Mouse (Mus musculus): ENCODE measurements around the gene Smim7. TPM values are rescaled to one million over a fixed set of nuclear protein-coding genes. Genes with fewer than 3 reads are reported as not detected.

The Smim7 gene
- total RNA-seq, 2 experiments from 2014 or later: 23.2 to 40.7 TPM

- ATAC-seq (replicated peaks; ENCODE audit: low FRiP score, low TSS enrichment, poor library complexity, severe bottlenecking): no peak
Measured at GRCm38 (mm10) chr8:72548644-72549313, 22.1 kb downstream of the Smim7 start.

- peak; percentile 90 for ATAC-seq (replicated peaks; ENCODE audit: low FRiP score, low TSS enrichment, poor library complexity, severe bottlenecking)
Measured at GRCm38 (mm10) chr8:72547802-72548643, 22.9 kb downstream of the Smim7 start, which contains the start of gene Med26. Gene Med26, minus strand, starts transcription at chr8:72548270.

- ATAC-seq (replicated peaks; ENCODE audit: low FRiP score, low TSS enrichment, poor library complexity, severe bottlenecking): no peak
Measured at GRCm38 (mm10) chr8:72547122-72547801, 23.6 kb downstream of the Smim7 start.

GRCm38 (mm10) chr8:72539234-72539633, 31.7 kb downstream of the Smim7 start:
- peak; percentile 58; the same call in 1 of the 2 replicates for ATAC-seq (replicated peaks; ENCODE audit: low FRiP score, low TSS enrichment, poor library complexity, severe bottlenecking)

- no peak for ATAC-seq (replicated peaks; ENCODE audit: low FRiP score, low TSS enrichment, poor library complexity, severe bottlenecking)
Measured at GRCm38 (mm10) chr8:72534888-72535287, 36.0 kb downstream of the Smim7 start.

- no peak for ATAC-seq (replicated peaks; ENCODE audit: low FRiP score, low TSS enrichment, poor library complexity, severe bottlenecking)
Measured at GRCm38 (mm10) chr8:72532103-72532502, 38.8 kb downstream of the Smim7 start.

- no peak for ATAC-seq (replicated peaks; ENCODE audit: low FRiP score, low TSS enrichment, poor library complexity, severe bottlenecking)
Measured at GRCm38 (mm10) chr8:72521888-72522287, 49.0 kb downstream of the Smim7 start.

- no peak for ATAC-seq (replicated peaks; ENCODE audit: low FRiP score, low TSS enrichment, poor library complexity, severe bottlenecking)
Measured at GRCm38 (mm10) chr8:72517421-72517988, 53.4 kb downstream of the Smim7 start.

Other genes starting within 250 kb of the Smim7 start
- 83.6 and 114 TPM in 2 replicates for gene Eps15l1, start 149.6 kb downstream of the Smim7 start, total RNA-seq (2014; fragmentation: Nextera tagmentation)
- gene Eps15l1, start 149.6 kb downstream of the Smim7 start, total RNA-seq (2017): 28.8 and 37.5 TPM in 2 replicates
- gene Calr3, start 127.2 kb downstream of the Smim7 start, total RNA-seq (2014; fragmentation: Nextera tagmentation): 0.47 and 0.79 TPM in 2 replicates
- 3.3 and 6.2 TPM in 2 replicates for gene Calr3, start 127.2 kb downstream of the Smim7 start, total RNA-seq (2017)
- 5.4 and 13.0 TPM in 2 replicates for gene 1700030K09Rik, start 127.2 kb downstream of the Smim7 start, total RNA-seq (2014; fragmentation: Nextera tagmentation)
- 5.2 and 6.9 TPM in 2 replicates for gene 1700030K09Rik, start 127.2 kb downstream of the Smim7 start, total RNA-seq (2017)
- gene Cherp, start 95.9 kb downstream of the Smim7 start, total RNA-seq (2014; fragmentation: Nextera tagmentation): 118 and 132 TPM in 2 replicates
- 15.6 and 34.7 TPM in 2 replicates for gene Cherp, start 95.9 kb downstream of the Smim7 start, total RNA-seq (2017)
- gene Slc35e1, start 78.5 kb downstream of the Smim7 start, total RNA-seq (2014; fragmentation: Nextera tagmentation): 16.7 and 18.8 TPM in 2 replicates
- gene Slc35e1, start 78.5 kb downstream of the Smim7 start, total RNA-seq (2017): 11.5 and 15.4 TPM in 2 replicates
- gene Med26, start 22.8 kb downstream of the Smim7 start, total RNA-seq (2014; fragmentation: Nextera tagmentation): 14.6 and 15.2 TPM in 2 replicates
- 8.9 and 10.1 TPM in 2 replicates for gene Med26, start 22.8 kb downstream of the Smim7 start, total RNA-seq (2017)
- not detected in 2 replicates for gene Tmem38a, start 967 bp upstream of the Smim7 start, total RNA-seq (2014; fragmentation: Nextera tagmentation)
- gene Tmem38a, start 967 bp upstream of the Smim7 start, total RNA-seq (2017): not detected in 2 replicates
- 4.4 and 6.1 TPM in 2 replicates for gene Nwd1, start 75.6 kb upstream of the Smim7 start, total RNA-seq (2014; fragmentation: Nextera tagmentation)
- gene Nwd1, start 75.6 kb upstream of the Smim7 start, total RNA-seq (2017): 1.9 and 5.8 TPM in 2 replicates
- 81.0 and 90.9 TPM in 2 replicates for gene Sin3b, start 152.2 kb upstream of the Smim7 start, total RNA-seq (2014; fragmentation: Nextera tagmentation)
- 73.6 and 95.5 TPM in 2 replicates for gene Sin3b, start 152.2 kb upstream of the Smim7 start, total RNA-seq (2017)
- 0.13 and 5.0 TPM in 2 replicates for gene F2rl3, start 190.8 kb upstream of the Smim7 start, total RNA-seq (2014; fragmentation: Nextera tagmentation)
- 2.0 and 3.0 TPM in 2 replicates for gene F2rl3, start 190.8 kb upstream of the Smim7 start, total RNA-seq (2017)

All from megakaryocyte-erythroid progenitor cell, adult 5-6 weeks (primary cell).